Mouse (Mus musculus) ES-Bruce4 (cell line): Measurements from ENCODE around the gene Ube2l6.

Experiments used
- CTCF ChIP-seq: IDR thresholded peaks from one replicate; pipeline ENCODE4 v1.8.1; 2011; ENCODE audit warnings: low read depth, low read length
- POLR2A ChIP-seq: IDR thresholded peaks from one replicate; pipeline ENCODE4 v1.8.1; 2011; ENCODE audit warnings: low read length; ENCODE audit not compliant: insufficient read depth

- no peak for TF ChIP-seq CTCF
- TF ChIP-seq POLR2A, result no peak
These were observed 7.9 kb downstream of the Ube2l6 start for GRCm38 (mm10) chr2:84806546-84806945.
